In the genomic region with DNA sequence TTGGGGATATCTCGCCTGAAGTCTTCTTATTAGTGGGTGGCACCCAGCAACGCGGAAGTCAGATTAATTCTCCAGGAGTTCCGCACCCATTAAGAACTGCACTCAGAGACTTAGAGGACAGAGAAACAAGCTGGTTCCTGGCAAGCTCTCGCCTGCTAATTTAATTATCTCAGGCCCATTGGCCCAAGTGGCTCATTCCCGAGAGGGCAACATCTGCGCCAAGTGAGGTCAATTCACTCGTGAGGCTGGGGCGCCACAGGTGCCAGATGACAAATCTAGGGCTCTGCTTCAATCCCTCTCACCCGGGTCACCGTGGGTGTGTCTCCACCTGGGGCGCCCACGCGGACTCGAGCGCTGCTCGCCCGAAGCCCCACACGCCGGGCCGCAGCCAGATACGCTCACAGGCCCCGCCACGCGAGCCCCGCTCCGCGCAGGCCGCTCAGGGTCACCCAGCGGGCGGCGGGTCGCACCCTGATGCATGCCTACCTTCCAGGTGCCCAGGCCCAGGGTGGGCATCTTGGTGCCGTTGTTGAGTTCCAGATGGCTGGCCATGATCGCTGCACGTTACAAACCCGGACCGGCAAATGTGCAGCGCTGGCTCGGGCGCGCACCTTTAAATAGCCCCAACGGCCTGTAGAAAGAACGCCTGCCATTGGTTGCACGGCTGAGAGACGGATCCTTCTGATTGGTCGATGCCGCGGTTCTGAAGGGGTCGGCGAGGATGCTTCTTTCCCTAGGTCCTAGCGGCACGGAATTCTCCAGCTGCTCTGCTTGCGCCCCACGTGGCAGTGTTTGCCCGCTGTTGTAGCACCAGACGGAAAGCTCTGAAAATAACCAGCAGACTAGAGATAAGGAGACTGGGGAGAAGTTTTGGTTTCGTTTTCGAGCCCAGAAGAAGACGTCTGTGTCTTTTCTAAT, we compare ENCODE assay signal across 8 mouse cellular contexts. TPM values are rescaled to one million over a fixed set of nuclear protein-coding genes. Genes with fewer than 3 reads are reported as not detected.
A peak's percentile ranks its signal among the peaks of the same experiment; 100 is the strongest.
DNase-seq lines count a peak whose midpoint lies in the region; ATAC-seq lines count a peak whose summit lies in the region.

Gene Akr1b3 (minus strand): TSS at position 625 of the 918 bp plus-strand sequence.

- H3K4me1 ChIP-seq in intestine, embryonic 14.5 days (replicated peaks; ENCODE audit: control insufficient read depth, insufficient read depth, low read length) = peaks cover 29% of the 10 kb centered on the region

- 1% methylated on average over 60 of the region's 60 CpGs for WGBS in intestine, embryonic 14.5 days

- ATAC-seq in intestine, embryonic 14.5 days (replicated peaks; ENCODE audit: low FRiP score, low TSS enrichment, low read depth) = peak; percentile 99

- peak within 1 kb of the TSS; percentile 49 for H3K9ac ChIP-seq in intestine, embryonic 14.5 days (ENCODE audit: low read length)

- no peaks in the 10 kb centered on the region for H3K27me3 ChIP-seq in intestine, embryonic 14.5 days (replicated peaks; ENCODE audit: control insufficient read depth, insufficient read depth, low read length)

- H3K9me3 ChIP-seq in intestine, embryonic 14.5 days (ENCODE audit: control insufficient read depth, low read length) = no peaks in the 10 kb centered on the region

- DNase-seq in adrenal gland, adult 18-20 months (ENCODE audit: low spot score in 2 of 2) = peak; percentile 70 to 76
- DNase-seq in embryo, embryonic 11 days = peak; percentile 97
- DNase-seq in gastrocnemius, postnatal 25 days = peak; percentile 91
- DNase-seq in intestine, embryonic 14.5 days (ENCODE audit: low spot score) = peak; percentile 89
- DNase-seq in left cerebral cortex, postnatal 14 days (ENCODE audit: low spot score in 2 of 2) = peak; percentile 93 to 95
- DNase-seq in mesoderm, embryonic 11.5 days (ENCODE audit: low read depth, low spot score) = peak; percentile 96
- peak; percentile 88 to 92 for DNase-seq in right cerebral cortex, postnatal 36 days (ENCODE audit: low spot score in 2 of 2)
- DNase-seq in yolk sac, embryonic 10.5 days (ENCODE audit: low spot score) = peak; percentile 94

- peak within 1 kb of the TSS; percentile 89 for H3K4me2 ChIP-seq in intestine, embryonic 14.5 days (ENCODE audit: low read length)

- peak within 1 kb of the TSS; percentile 27; the same call in 1 of the 2 replicates for H3K27ac ChIP-seq in intestine, embryonic 14.5 days (ENCODE audit: low read depth)

- H3K4me3 ChIP-seq in intestine, embryonic 14.5 days (ENCODE audit: low read depth, low read length) = peak within 1 kb of the TSS; percentile 61

- intact Hi-C loops in left cerebral cortex, postnatal 14 days (cut with DNase I) = no loop called here

- no peaks in the 10 kb centered on the region for H3K36me3 ChIP-seq in intestine, embryonic 14.5 days (ENCODE audit: control insufficient read depth, insufficient read depth, low read length)

RNA-seq across cellular contexts. Expression of gene Akr1b3, which starts in this region (rescaled TPM):
- total RNA-seq in adrenal gland, adult 18-20 months (2021) = 100 to 1,000 TPM; 302 to 310 TPM
- 100 to 1,000 TPM; 161 to 169 TPM for total RNA-seq in gastrocnemius, postnatal 25 days (2021)
- polyA plus RNA-seq in intestine, embryonic 14.5 days (2014; fragmentation: Nextera tagmentation; extraction: Ambion mirVana) = 160 and 170 TPM in 2 replicates
- total RNA-seq in left cerebral cortex, postnatal 14 days (2021) = 10 to 100 TPM; 47.4 to 48.2 TPM

Comparison
In these comparisons a context has a peak if more than half of its experiments do, and no peak if none do; other contexts are left out.
1. Peak in every context shown above with its lines: DNase-seq, ATAC-seq, H3K4me3 ChIP-seq and H3K27ac ChIP-seq.